Mouse (Mus musculus) mammary gland, adult 2 months (tissue): ENCODE results near the gene Gnl3. TPM values are rescaled to one million over a fixed set of nuclear protein-coding genes. Genes with fewer than 3 reads are reported as not detected.

Experiments
- polyA plus RNA-seq: library from polyadenylated mRNA; depleted of rRNA; stranded (reverse); fragments of >200 nt; gene quantifications from 2 replicates; pipeline ENCODE4 v1.2.3, GENCODE M21; 2012; ENCODE audit warnings: low replicate concordance; rRNA removed

The Gnl3 gene
- 10.4 and 25.8 TPM in 2 replicates for polyA plus RNA-seq

DNA sequence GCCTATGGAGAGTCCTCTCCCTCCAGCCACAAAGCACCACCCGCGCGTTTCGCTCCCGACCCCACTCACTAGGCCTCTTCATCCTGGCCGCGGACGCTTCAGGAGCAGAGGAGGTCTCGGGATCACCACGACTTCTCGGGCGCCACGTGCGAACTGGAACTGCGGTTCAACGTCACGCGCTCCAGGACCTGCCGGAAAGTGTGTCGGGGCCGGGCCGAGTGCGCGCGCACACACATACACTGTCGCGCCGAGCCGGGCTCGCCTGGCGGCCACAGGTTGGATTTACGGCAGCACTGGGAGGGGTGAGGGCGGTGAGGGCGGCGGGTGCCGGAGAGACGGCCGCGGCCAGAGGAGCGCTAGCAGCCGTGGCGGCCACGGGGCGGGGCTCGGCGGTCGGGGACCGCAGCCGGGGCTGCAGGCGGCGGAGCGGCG lies at the start of gene Gnl3, which contains the start of gene Pbrm1:
Gene Gnl3 (minus strand): TSS at position 293 of the 432 bp plus-strand sequence.
Gene Pbrm1 (plus strand): TSS at position 279 of the 432 bp plus-strand sequence.

DNA sequence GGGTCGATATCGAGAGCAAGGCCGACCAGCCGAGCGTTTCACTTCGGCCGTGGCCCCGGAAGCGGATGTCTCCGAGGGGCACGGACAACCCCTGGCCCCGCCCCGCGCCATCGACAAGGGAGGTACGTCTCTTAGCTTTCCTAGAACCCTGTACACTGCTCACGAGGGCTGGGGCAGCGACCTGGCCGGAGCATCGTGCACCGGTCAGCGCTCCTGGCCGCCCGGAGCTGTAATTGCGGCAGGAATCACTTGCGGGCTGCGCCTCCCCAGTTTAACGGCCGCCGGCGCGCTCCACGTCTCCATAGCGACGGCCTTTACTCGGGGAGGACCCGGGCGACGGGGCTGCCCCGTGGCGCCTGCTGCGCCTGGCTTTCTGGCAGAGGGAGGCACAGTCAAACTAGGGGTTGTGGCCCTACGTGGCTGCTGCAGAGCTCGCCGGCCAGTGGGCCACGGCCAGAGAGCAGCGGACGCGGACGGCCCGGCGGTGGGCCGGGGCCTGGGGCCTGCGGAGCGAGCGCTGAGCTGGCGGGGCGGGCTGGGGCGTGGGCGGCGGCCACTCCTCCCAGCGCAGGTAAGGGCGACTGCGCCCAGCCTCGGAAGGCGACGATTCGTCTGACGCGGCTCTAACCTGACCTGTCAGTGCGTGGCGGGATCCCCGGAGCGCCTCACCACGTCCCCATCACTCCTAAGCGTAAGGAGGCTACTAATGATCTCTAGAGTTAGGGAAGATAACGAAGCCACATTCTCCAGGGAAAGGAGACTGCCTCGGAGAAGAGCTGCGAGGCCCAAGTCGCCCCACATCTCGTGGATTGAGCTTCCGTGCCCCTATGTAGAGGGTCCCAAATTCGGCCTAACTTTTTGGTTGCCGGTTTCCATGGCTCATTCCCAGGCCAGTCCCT lies 17.4 kb downstream of the Gnl3 start, which contains the start of the genes Glt8d1 and Spcs1:
Gene Glt8d1 (plus strand): TSS at position 94 of the 899 bp plus-strand sequence.
Gene Spcs1 (minus strand): TSS at position 366 of the 899 bp plus-strand sequence.

Other genes with a start within 250 kb of the Gnl3 start
- 30.1 and 31.8 TPM in 2 replicates for gene Tmem110, start 193.6 kb downstream of the Gnl3 start, polyA plus RNA-seq
- gene Mustn1, start 140.0 kb downstream of the Gnl3 start, polyA plus RNA-seq: 18.6 and 24.0 TPM in 2 replicates
- 1.4 and 2.4 TPM in 2 replicates for gene Itih4, start 132.7 kb downstream of the Gnl3 start, polyA plus RNA-seq
- gene Itih3, start 95.4 kb downstream of the Gnl3 start, polyA plus RNA-seq: 0.49 and 1.3 TPM in 2 replicates
- gene Itih1, start 75.9 kb downstream of the Gnl3 start, polyA plus RNA-seq: 0.07 and 0.51 TPM in 2 replicates
- 3.9 and 4.2 TPM in 2 replicates for gene Nek4, start 67.8 kb downstream of the Gnl3 start, polyA plus RNA-seq
- gene Glt8d1, start 17.8 kb downstream of the Gnl3 start, polyA plus RNA-seq: 13.0 and 24.7 TPM in 2 replicates
- 79.5 and 175 TPM in 2 replicates for gene Spcs1, start 17.5 kb downstream of the Gnl3 start, polyA plus RNA-seq
- 12.5 and 15.2 TPM in 2 replicates for gene Pbrm1, start within 50 bp of the Gnl3 start, polyA plus RNA-seq
- 66.4 and 72.9 TPM in 2 replicates for gene Smim4, start 109.8 kb upstream of the Gnl3 start, polyA plus RNA-seq
- 27.5 and 43.4 TPM in 2 replicates for gene Nt5dc2, start 111.9 kb upstream of the Gnl3 start, polyA plus RNA-seq
- 134 and 138 TPM in 2 replicates for gene Stab1, start 149.5 kb upstream of the Gnl3 start, polyA plus RNA-seq
- 2.7 TPM in 1 of 2 replicates, not detected in the other for gene Tnnc1, start 189.2 kb upstream of the Gnl3 start, polyA plus RNA-seq
- 380 and 433 TPM in 2 replicates for gene Nisch, start 197.8 kb upstream of the Gnl3 start, polyA plus RNA-seq
- 8.8 and 12.8 TPM in 2 replicates for gene Sema3g, start 198.7 kb upstream of the Gnl3 start, polyA plus RNA-seq
- gene Phf7, start 232.2 kb upstream of the Gnl3 start, polyA plus RNA-seq: 6.6 and 7.8 TPM in 2 replicates
- 49.3 and 56.2 TPM in 2 replicates for gene Bap1, start 232.3 kb upstream of the Gnl3 start, polyA plus RNA-seq